Mouse (Mus musculus): ENCODE measurements at regions not wholly inside any gene's neighbourhood (a gene's known extent, or its start where the extent isn't known, plus 50 kb on each side); places are given as distances from the start of the nearest gene placed in this dataset.

GRCm38 (mm10) chr2:61250068-61250800 lies 287.2 kb upstream of the Rbms1 start:
- Histone ChIP-seq H3K4me2 (no peak overlapping the region), H3K4me3 (no peak overlapping the region), H3K27me3 (replicated peaks) (no peaks in the 10 kb centered on the region), H3K27ac (no peak overlapping the region), H3K4me1 (no peaks in the 10 kb centered on the region), H3K9ac (no peak overlapping the region), H3K9me3 (replicated peaks) (no peaks in the 10 kb centered on the region), H3K36me3 (no peaks in the 10 kb centered on the region)
- no peak for ATAC-seq
- whole genome bisulfite sequencing (ENCODE audit: insufficient replicate concordance) = 63% methylated on average over 9 of the region's 9 CpGs

GRCm38 (mm10) chr2:61247956-61248355 lies 285.0 kb upstream of the Rbms1 start:
- no peak overlapping the region for H3K9ac ChIP-seq
- no peak overlapping the region for H3K4me2 ChIP-seq
- no peak for ATAC-seq
- H3K27ac ChIP-seq = no peak overlapping the region
- no peaks in the 10 kb centered on the region for H3K36me3 ChIP-seq
- WGBS (ENCODE audit: insufficient replicate concordance) = 74% methylated on average over 4 of the region's 4 CpGs
- H3K4me3 ChIP-seq = no peak overlapping the region
- no peaks in the 10 kb centered on the region for H3K9me3 ChIP-seq (replicated peaks)
- no peaks in the 10 kb centered on the region for H3K27me3 ChIP-seq (replicated peaks)
- no peaks in the 10 kb centered on the region for H3K4me1 ChIP-seq

GRCm38 (mm10) chr2:61247336-61247735 lies 284.3 kb upstream of the Rbms1 start:
- Histone ChIP-seq H3K9ac (no peak overlapping the region), H3K27me3 (replicated peaks) (no peaks in the 10 kb centered on the region), H3K4me2 (no peak overlapping the region), H3K27ac (no peak overlapping the region), H3K36me3 (no peaks in the 10 kb centered on the region), H3K4me1 (no peaks in the 10 kb centered on the region), H3K4me3 (no peak overlapping the region), H3K9me3 (replicated peaks) (no peaks in the 10 kb centered on the region)
- WGBS (ENCODE audit: insufficient replicate concordance) = 66% methylated on average over 2 of the region's 2 CpGs
- ATAC-seq = no peak

- H3K9me3 ChIP-seq (replicated peaks) = no peaks in the 10 kb centered on the region
- H3K36me3 ChIP-seq = no peaks in the 10 kb centered on the region
- H3K27me3 ChIP-seq (replicated peaks) = no peaks in the 10 kb centered on the region
- H3K27ac ChIP-seq = no peak overlapping the region
- H3K9ac ChIP-seq = no peak overlapping the region
- no peaks in the 10 kb centered on the region for H3K4me1 ChIP-seq
- no peak overlapping the region for H3K4me3 ChIP-seq
- WGBS (ENCODE audit: insufficient replicate concordance) = 29% methylated on average over 3 of the region's 3 CpGs
- H3K4me2 ChIP-seq = no peak overlapping the region
- ATAC-seq = no peak
Observed at GRCm38 (mm10) chr2:61246691-61247258, 283.8 kb upstream of the Rbms1 start.

DNA sequence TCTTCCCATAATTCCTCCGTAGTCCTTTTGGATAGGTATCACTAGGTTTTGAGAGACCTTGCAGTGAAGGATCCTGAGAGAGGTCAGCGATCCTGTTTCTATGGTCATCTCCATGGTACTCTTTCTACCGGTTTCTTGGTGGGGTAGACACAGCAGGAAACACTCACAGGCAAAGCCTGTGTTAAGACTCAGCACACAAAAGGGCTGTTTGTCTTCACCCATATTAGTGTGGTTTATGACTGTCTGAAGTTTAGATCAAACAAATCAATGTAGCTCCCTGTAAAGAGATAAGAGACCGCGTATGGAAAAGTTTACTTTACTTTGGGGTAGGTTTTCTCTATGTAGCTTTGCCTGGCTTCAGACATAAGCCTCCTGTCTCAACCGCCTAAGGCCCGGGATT lies 282.5 kb upstream of the Rbms1 start:
- H3K36me3 ChIP-seq = no peaks in the 10 kb centered on the region
- H3K9me3 ChIP-seq (replicated peaks) = no peaks in the 10 kb centered on the region
- H3K4me2 ChIP-seq = no peak overlapping the region
- no peaks in the 10 kb centered on the region for H3K27me3 ChIP-seq (replicated peaks)
- 69% methylated on average over 7 of the region's 7 CpGs for WGBS (ENCODE audit: insufficient replicate concordance)
- H3K4me3 ChIP-seq = no peak overlapping the region
- H3K27ac ChIP-seq = no peak overlapping the region
- no peaks in the 10 kb centered on the region for H3K4me1 ChIP-seq
- no peak for ATAC-seq
- H3K9ac ChIP-seq = no peak overlapping the region

DNA sequence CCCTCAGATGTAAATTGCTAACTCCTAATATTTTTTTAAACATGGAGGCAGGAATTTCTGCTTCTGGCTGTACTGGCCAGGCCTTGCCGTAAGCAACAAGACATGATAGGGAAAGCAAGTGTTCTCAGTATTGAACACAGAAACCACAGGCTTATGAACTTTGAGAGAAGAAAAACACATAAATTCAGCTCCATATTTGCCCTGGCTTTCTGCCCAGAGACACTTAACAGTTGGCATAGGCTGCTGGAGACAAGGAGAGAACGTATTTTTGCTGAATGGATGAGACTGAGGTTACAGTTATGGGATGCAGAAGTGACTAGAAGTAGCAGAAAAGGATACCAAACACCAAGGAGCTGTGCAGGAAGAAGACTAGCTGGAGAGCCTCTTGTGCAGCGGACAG lies 258.7 kb upstream of the Rbms1 start:
- Histone ChIP-seq H3K9me3 (replicated peaks) (no peaks in the 10 kb centered on the region), H3K27ac (no peak overlapping the region)

DNA sequence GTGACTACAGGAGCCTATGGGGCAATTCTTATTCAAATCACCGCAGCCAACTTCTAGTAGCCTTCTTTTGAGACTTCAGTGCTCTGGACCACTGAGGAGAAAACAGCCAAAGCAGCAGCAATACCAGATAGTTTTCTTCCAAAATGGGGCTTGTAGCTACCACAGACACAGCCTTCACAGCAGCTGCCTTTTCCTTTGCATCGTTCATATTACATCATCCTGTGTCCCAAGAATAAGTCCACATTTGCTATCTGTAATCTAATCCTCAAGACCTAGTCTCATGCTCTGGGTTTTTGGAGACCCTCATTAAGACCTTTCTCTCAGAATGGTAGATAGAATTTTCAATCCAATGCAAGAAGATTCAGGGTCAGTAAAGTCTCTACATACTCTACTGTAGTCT lies 258.2 kb upstream of the Rbms1 start:
- no peaks in the 10 kb centered on the region for H3K9me3 ChIP-seq (replicated peaks)
- ATAC-seq = no peak
- H3K27ac ChIP-seq = no peak overlapping the region
- H3K9ac ChIP-seq = no peak overlapping the region
- H3K36me3 ChIP-seq = no peaks in the 10 kb centered on the region
- no peak overlapping the region for H3K4me3 ChIP-seq
- WGBS (ENCODE audit: insufficient replicate concordance) = 66% methylated on average over 2 of the region's 2 CpGs
- no peaks in the 10 kb centered on the region for H3K27me3 ChIP-seq (replicated peaks)
- no peak overlapping the region for H3K4me2 ChIP-seq
- H3K4me1 ChIP-seq = no peaks in the 10 kb centered on the region

More for the DNA sequence above, 258.7 kb upstream of the Rbms1 start:
- H3K36me3 ChIP-seq = no peaks in the 10 kb centered on the region
- no peak overlapping the region for H3K4me2 ChIP-seq
- H3K27me3 ChIP-seq (replicated peaks) = no peaks in the 10 kb centered on the region
- 70% methylated on average over 3 of the region's 3 CpGs for WGBS (ENCODE audit: insufficient replicate concordance)
- ATAC-seq = no peak
- no peak overlapping the region for H3K9ac ChIP-seq
- H3K4me1 ChIP-seq = no peaks in the 10 kb centered on the region
- H3K4me3 ChIP-seq = no peak overlapping the region

DNA sequence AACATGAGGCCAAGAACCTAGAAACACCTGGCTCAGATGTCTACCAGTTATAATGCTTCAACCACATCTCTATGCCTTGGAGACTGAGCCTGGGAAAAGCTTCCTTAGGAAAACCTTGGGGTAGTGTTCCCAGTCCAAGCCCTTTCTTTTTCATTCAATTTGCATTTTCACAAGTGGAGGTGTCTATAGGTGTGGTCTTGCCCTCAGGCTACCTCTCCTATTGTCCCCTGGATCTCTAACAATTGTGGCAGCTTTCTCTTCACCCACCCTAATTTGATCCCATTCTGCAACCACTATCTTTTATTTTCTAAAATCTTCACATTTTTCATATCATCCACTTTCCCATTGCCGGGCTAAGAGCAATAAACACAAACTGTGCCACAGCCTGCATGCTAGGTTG lies 251.0 kb upstream of the Rbms1 start:
- H3K9ac ChIP-seq = no peak overlapping the region
- WGBS (ENCODE audit: insufficient replicate concordance) = 65% methylated on average over 1 of the region's 1 CpGs

GRCm38 (mm10) chr2:61201387-61201786 lies 238.4 kb upstream of the Rbms1 start:
- Histone ChIP-seq H3K4me1 (no peaks in the 10 kb centered on the region), H3K4me2 (no peak overlapping the region), H3K9me3 (replicated peaks) (no peaks in the 10 kb centered on the region), H3K36me3 (no peaks in the 10 kb centered on the region), H3K27me3 (replicated peaks) (no peaks in the 10 kb centered on the region), H3K9ac (no peak overlapping the region), H3K4me3 (no peak overlapping the region), H3K27ac (no peak overlapping the region)
- ATAC-seq = no peak

More for the DNA sequence above, 251.0 kb upstream of the Rbms1 start:
- Histone ChIP-seq H3K4me1 (no peaks in the 10 kb centered on the region), H3K27me3 (replicated peaks) (no peaks in the 10 kb centered on the region), H3K36me3 (no peaks in the 10 kb centered on the region), H3K4me3 (no peak overlapping the region), H3K4me2 (no peak overlapping the region), H3K27ac (no peak overlapping the region), H3K9me3 (replicated peaks) (no peaks in the 10 kb centered on the region)
- no peak for ATAC-seq

DNA sequence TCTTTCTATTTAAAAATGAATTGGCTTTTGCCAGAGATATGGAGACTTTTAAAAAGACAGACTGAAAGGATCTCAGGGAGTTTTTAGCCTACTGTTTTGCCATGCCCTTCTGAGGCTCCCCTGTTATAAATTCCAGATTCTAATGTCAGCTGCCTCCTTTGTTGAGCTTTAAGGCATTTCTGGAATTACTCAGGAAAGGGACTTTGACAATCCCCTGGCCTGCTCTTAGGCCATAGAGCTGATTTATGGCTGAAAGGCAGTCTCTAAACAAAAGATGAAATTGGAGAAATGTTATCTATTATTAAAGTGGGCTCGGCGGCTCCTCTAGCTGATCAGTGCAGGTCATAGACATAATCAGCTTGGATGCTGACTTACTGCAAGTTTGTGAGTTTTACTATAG lies 231.0 kb upstream of the Rbms1 start:
- 74% methylated on average over 2 of the region's 2 CpGs for WGBS (ENCODE audit: insufficient replicate concordance)
- Histone ChIP-seq H3K4me3 (no peak overlapping the region), H3K27ac (no peak overlapping the region), H3K9me3 (replicated peaks) (no peaks in the 10 kb centered on the region), H3K36me3 (no peaks in the 10 kb centered on the region), H3K4me2 (no peak overlapping the region), H3K4me1 (no peaks in the 10 kb centered on the region), H3K9ac (no peak overlapping the region), H3K27me3 (replicated peaks) (no peaks in the 10 kb centered on the region)
- no peak for ATAC-seq

DNA sequence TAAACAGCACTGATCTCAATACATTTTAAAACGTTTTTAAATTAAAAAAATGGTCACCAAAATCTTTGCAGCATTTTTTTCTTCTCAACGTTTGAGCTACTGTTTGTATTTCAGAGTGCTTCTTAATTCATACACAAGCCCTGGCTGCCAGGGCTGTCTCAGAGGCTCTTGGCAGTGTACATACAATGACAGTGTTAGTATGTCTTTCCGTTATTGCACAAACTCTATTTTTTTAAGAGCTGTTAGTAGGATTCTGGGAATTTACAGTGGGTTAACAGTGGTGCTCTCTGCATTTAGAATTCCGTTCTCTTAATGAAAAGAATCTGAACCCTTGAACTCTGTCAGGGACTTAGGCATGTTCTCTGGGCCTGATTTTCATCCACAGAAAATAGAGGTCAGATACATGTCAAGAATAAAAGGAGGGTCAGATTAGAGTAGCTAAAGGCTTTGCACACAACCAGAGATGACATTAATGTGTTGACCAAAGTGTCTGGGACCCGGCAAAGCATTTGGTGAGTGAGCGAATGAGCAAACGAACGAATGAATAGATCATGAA lies 219.5 kb upstream of the Rbms1 start:
- Histone ChIP-seq H3K9ac (no peak overlapping the region), H3K27ac (no peak overlapping the region), H3K4me1 (no peaks in the 10 kb centered on the region), H3K4me3 (no peak overlapping the region), H3K9me3 (replicated peaks) (no peaks in the 10 kb centered on the region), H3K36me3 (no peaks in the 10 kb centered on the region), H3K27me3 (replicated peaks) (no peaks in the 10 kb centered on the region), H3K4me2 (no peak overlapping the region)
- no peak for ATAC-seq
- 70% methylated on average over 8 of the region's 8 CpGs for WGBS (ENCODE audit: insufficient replicate concordance)

DNA sequence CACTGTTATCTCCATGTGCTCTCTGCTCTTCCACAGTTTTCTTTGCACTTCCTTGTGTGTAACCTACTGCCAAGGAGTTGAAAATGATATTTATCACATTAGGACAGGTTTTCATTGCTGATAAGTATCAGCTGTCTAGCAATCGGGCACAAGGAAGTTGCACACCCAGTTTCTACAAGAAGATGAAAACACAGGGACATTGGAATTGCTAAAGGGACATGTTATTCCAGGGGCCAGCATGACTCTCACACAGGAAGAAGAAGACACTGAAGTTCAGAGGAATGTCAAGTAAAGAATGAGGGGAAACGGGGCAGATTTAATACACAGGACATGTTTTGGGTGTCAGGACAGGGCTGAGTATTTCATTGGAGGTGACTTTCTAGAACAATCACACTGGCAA lies 214.8 kb upstream of the Rbms1 start:
- Histone ChIP-seq H3K9me3 (replicated peaks) (no peaks in the 10 kb centered on the region), H3K4me1 (no peaks in the 10 kb centered on the region), H3K4me3 (no peak overlapping the region), H3K36me3 (no peaks in the 10 kb centered on the region), H3K4me2 (no peak overlapping the region), H3K9ac (no peak overlapping the region), H3K27me3 (replicated peaks) (no peaks in the 10 kb centered on the region), H3K27ac (no peak overlapping the region)
- 56% methylated on average over 2 of the region's 2 CpGs for WGBS (ENCODE audit: insufficient replicate concordance)
- no peak for ATAC-seq

- no peak overlapping the region for H3K27ac ChIP-seq
- H3K4me3 ChIP-seq = no peak overlapping the region
- 33% methylated on average over 2 of the region's 2 CpGs for WGBS (ENCODE audit: insufficient replicate concordance)
- H3K4me2 ChIP-seq = no peak overlapping the region
- ATAC-seq = no peak
- no peak overlapping the region for H3K9ac ChIP-seq
- no peaks in the 10 kb centered on the region for H3K27me3 ChIP-seq (replicated peaks)
- H3K4me1 ChIP-seq = no peaks in the 10 kb centered on the region
- H3K9me3 ChIP-seq (replicated peaks) = no peaks in the 10 kb centered on the region
- no peaks in the 10 kb centered on the region for H3K36me3 ChIP-seq
Observed at GRCm38 (mm10) chr2:61176807-61177206, 213.8 kb upstream of the Rbms1 start.

All from liver, embryonic 12.5 days (tissue).